Mouse (Mus musculus) CD4-positive naive resting alpha-beta T cell, adult 57 days (primary cell): ENCODE measurements around the gene Rcn1. TPM values are rescaled to one million over a fixed set of nuclear protein-coding genes. Genes with fewer than 3 reads are reported as not detected.

ENCODE experiments used
- total RNA-seq: library from RNA; stranded (reverse); gene quantifications from one replicate; pipeline ENCODE4 v1.2.4, GENCODE M21; 2023

The Rcn1 gene
- 21.8 TPM for total RNA-seq

GRCm38 (mm10) chr2:105399085-105399891, at the start of gene Rcn1:
TSS of gene Rcn1 (minus strand) at chr2:105399319.

Other genes with a start within 250 kb of the Rcn1 start
- not detected for gene Them7, start 175.0 kb downstream of the Rcn1 start, total RNA-seq